Mouse (Mus musculus): Measurements from ENCODE around the gene Kcna3.

Kcna3 gene

GRCm38 (mm10) chr3:107035521-107036457 is at the start of gene Kcna3:
Kcna3 (plus strand) TSS chr3:107036169.
- peak; percentile 82 to 88 for DNase-seq

DNA sequence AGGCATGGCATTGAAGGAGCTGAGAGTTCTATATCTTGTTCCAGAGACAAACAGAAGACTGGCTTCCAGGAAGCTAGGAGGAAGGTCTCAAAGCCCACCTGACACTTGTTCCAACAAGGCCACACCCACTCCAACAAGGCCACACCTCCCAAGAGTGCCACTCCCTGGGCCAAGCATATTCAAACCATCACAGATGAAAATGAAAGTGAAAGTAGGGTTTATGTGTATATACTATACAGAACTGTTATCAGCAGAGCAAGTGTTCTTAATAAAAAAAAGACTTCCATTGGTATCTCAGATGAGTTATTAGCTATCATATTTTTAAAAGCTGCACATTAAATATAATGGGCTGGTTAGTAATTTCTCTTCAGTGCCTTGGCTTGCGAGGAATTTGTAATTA is 44.6 kb upstream of the Kcna3 start:
- no peak for DNase-seq

DNA sequence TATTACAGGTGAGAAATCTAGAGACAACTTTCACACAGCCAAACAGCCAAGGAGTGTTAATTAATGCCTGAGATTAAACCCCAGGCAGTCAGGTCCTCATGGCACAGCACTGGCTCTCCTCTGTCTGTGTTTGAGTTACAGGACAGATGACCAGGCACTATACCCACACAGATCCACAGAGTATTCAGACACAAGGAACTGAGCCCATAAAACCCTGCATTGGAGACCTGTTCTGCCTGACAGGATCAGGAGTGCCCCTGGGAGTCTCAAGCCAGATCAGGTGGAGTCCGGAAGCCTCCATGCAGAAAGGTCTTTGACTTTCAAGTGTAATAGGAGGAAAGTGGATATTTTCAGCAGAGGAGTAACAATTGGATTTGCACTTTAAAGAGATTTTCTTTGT is 40.6 kb upstream of the Kcna3 start:
- no peak for DNase-seq

GRCm38 (mm10) chr3:106996186-106996585 is 39.8 kb upstream of the Kcna3 start:
- DNase-seq, result peak; percentile 20 to 25

GRCm38 (mm10) chr3:106998370-106998769 is 37.6 kb upstream of the Kcna3 start:
- no peak for DNase-seq

DNA sequence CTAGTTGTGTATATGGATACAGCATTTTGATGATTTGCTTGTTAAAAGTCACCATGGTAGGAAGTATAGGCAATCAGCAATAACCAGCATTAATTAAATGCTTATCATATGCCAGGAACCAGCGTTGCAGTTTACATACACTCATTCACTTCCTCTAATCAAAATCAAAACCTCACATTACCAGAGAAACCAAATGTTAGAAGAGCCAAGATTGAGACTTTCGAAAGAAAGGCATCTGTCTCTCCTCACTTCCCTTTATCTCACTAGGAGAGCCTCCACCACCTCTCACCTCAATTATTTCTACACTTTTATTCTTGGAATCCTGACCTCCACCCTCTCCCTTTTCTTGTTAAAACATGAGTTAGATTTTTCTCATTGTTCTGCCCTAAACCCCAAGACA is 35.8 kb upstream of the Kcna3 start:
- no peak for DNase-seq

DNA sequence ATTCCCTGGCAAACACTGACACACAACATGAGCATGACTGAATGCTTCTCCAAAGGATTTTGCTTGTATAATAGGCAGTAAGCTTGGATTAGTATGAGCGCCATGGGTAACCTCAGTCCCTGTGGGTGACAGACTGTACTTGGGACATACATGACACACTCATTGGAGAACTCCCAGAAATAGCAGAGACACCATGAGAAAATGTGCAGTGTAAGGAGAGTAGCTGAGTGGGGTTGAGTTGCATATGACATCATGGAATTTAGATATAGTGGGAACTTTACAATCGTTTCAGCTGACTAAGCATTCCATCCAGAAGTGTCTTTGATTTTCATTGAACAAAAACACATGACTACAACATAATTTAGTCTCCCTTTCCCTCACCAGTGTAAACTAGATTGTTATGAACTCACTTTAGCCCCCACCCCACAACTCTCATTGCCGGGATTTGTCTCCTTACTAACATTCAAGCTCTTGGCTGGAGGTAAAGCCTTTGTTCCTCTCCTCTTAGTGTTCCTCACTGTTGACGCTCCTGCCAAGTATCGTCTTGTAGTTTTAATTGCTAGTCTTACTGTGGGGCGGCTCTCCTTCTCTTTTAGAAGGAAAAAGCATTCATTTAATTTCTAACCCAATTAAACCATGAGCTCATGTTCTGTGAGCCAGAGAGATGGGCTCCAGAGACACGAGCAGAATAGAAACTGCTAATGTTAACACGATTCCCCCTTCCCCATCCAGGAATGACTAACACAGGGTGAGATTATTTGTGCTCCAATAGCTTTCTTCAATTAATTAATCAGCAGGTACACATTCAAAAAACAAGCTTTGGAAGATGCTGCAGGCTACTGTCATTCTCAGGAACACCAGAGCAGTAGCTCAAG is 33.5 kb upstream of the Kcna3 start:
- no peak for DNase-seq

DNA sequence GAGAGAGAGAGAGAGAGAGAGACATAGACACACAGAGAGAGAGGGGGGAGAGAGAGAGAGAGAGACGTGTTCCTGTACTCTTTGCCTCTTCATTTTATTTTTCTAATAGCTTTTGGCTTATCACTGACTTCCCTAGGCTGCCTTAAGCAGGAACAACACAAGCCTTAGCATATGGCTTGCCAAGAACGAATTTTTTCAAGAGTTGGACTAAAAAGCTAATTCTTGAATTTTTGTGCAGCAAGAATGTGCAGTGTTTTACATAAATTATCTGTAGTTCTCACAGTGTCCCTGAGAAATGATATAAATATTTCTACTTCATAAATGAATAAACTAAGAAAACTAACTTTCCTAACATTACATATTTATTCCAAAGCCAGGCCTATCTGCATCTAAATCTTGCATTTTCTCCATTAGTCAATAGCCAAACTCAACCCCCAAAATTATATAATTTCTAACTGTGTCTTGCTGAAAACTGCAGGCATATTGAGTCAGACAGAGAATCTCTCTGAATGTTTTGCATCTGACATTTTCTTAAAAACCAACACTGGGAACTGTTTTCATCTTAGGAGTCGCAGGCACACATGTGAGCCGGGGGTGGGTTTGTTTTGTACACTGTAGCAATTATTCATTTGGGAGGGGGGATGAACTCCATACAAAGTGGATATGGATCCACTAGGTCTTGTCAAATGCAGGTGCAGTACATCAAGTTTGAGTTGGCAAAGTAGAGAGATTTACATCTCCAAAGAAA is 26.5 kb upstream of the Kcna3 start:
- DNase-seq, result no peak

DNA sequence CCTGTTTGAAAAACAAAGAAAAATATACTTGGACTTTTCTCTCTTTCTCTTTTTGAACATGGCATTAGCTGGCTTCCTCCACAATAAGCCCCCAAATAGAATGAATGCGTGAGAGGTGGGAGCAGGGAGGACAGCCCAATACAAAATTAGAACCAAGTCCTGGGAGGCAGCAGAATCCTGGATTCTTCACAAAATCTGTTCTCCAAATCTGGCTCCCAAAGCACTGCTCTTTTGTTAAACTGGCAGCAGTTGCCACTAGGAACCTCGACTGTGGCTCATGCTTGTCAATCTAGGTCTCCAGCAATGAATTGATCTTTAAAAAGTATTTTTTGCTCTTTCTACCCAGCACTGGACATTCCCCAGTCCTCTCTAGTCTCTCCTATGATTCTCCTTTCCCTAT is 17.7 kb upstream of the Kcna3 start:
- DNase-seq, result no peak

DNA sequence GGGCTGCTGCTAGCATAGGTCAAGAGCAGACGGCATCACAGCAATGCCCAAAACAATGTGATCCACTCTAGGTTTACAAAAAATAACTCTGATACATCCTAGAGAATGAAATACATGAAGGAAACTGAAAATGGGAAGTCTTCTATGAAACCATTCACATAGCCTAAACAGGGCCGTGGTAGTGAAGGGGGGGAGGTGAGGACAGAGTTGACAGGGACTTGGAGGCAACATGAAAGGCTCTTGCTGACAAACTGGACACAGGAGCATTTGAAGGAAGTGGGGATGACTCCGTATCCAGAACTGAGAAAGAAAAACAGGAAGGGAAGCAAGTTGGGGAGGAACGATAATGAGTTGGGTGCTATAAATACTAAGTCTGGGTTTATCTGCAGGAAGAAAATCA is 4.4 kb upstream of the Kcna3 start:
- DNase-seq, result no peak

DNA sequence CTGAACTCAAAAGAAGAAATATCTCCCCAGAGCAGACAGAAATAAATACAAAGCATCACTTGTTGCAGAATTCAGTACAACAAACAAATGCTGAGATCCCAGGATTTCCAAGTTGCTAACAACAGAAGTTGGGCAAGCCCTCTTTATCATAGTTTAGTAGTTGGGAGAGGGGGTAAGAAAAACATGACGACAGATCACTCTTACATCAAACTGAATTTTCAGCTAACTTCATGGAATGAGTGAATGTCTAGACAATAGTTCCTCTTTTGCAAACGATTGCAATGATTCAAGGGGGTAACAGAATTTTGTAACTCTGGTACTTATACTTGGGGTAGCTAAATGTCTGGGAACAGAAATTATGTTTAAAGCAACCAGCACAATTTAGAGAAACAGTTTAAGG is 1.2 kb upstream of the Kcna3 start:
- DNase-seq, result no peak

DNA sequence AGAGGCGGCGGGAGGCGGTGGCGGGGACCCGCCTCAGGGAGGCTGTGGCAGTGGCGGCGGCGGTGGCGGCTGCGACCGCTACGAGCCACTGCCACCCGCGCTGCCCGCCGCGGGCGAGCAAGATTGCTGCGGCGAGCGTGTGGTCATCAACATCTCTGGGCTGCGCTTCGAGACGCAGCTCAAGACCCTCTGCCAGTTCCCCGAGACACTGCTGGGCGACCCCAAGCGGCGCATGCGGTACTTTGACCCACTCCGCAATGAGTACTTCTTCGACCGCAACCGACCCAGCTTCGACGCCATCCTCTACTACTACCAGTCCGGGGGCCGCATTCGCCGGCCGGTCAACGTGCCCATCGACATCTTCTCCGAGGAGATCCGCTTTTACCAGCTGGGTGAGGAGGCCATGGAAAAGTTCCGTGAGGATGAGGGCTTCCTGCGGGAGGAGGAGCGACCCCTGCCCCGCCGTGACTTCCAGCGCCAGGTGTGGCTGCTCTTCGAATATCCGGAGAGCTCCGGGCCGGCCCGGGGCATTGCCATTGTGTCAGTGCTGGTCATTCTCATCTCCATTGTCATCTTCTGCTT is 580 bp downstream of the Kcna3 start:
- DNase-seq, result peak; percentile 56 to 59

- DNase-seq, result peak; percentile 61 to 68
Measured at GRCm38 (mm10) chr3:107037105-107037504, 1.1 kb downstream of the Kcna3 start.

- peak; percentile 17 to 29 for DNase-seq
Measured at GRCm38 (mm10) chr3:107037536-107038155, 1.7 kb downstream of the Kcna3 start.

- no peak for DNase-seq
Measured at GRCm38 (mm10) chr3:107038156-107038536, 2.2 kb downstream of the Kcna3 start.

DNA sequence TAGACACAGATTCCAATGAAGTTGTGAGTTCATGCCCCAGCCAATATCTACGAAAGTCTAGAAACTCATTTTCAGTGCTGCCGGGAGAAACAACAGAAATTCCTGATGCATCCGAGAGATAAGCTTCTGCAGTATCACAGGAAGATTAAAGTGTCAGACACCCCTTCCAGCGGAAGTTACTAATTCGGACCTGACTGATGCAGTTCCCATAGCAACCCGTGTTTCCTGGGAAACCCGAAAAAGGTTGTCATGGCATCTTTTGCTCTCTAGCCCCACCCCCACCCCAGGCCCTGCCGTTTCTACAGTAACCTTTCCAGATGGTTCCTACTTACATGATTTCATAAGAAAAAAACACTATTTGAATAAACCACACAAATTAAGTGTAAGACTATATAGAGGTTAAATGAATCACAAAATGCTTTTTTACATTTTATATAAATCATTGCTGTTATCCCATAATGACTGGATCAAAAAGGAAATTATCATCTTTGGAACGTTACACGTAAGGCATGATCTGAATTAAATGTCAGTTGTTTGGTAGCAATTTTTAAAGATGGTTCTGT is 2.8 kb downstream of the Kcna3 start:
- DNase-seq, result peak; percentile 72 to 73

GRCm38 (mm10) chr3:107039306-107039705 is 3.3 kb downstream of the Kcna3 start:
- peak in 1 of 2 experiments; percentile 15 for DNase-seq

DNA sequence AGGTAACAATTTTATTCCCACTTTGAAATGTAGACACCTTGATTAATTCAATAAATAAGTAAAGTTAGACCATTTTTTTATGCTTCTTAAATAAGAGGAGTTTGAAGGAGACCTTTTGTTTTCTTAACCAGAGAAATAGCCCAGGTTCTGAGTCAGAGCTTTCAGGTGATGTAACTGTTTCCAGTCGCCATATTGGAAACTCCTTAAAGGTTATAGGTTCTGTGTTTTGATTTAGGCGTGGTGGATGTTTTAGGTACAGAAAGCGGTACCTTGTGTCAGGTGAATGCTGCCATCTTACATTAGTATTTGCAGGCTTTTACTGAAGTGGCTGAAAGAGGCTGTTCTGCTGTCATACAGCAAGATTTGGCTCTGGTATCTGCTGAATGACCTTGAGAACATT is 4.4 kb downstream of the Kcna3 start:
- DNase-seq, result no peak

GRCm38 (mm10) chr3:107041718-107042117 is 5.7 kb downstream of the Kcna3 start:
- no peak for DNase-seq

DNA sequence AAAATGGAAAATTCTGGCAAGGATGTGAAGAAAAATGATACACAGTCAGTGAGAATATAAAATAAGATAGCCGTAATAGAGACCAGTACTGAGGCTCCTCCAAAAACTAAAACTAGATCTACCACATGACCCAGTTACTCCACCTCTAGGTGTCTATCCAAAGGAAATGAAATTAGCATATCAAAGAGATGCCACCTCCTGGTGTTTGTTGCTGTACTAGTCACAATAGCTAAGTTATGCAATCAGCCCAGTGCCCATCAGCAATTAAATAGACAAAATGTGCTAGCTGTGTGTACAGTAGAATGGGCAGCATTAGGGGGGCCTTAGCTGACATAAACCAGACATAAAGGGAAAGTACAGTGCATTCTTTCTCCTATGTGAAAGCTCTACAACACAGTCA is 25.5 kb downstream of the Kcna3 start:
- DNase-seq, result no peak

- DNase-seq, result no peak
Measured at GRCm38 (mm10) chr3:107062771-107063170, 26.8 kb downstream of the Kcna3 start.

Measured in cerebellum, postnatal 10 days (tissue).